Mouse (Mus musculus): ENCODE results near the gene Rhoj. TPM values are rescaled to one million over a fixed set of nuclear protein-coding genes. Genes with fewer than 3 reads are reported as not detected.
A peak's percentile ranks its signal among the peaks of the same experiment; 100 is the strongest.
"Not testable (repeated sequence)": the region's sequence is repeated elsewhere in the genome, so short reads cannot be mapped to it uniquely, and the experiment has no call there.

The Rhoj gene
- total RNA-seq, 2 experiments from 2014 or later = 28.3 to 37.8 TPM

- intact Hi-C loops (cut with DNase I) = no loop called here
These were observed 40.4 kb downstream of the Rhoj start for GRCm38 (mm10) chr12:75348551-75348950.

GRCm38 (mm10) chr12:75349537-75349936 lies 41.4 kb downstream of the Rhoj start:
- DNase-seq; intact Hi-C loops (cut with DNase I): not testable (repeated sequence)

More at GRCm38 (mm10) chr12:75348551-75348950, 40.4 kb downstream of the Rhoj start:
- no peak for DNase-seq

- intact Hi-C loops (cut with DNase I) = no loop called here
- DNase-seq = no peak
These were observed 42.6 kb downstream of the Rhoj start for GRCm38 (mm10) chr12:75350750-75351149.

- intact Hi-C loops (cut with DNase I) = no loop called here
- peak in 1 of 2 experiments; percentile 32 for DNase-seq
These were observed 43.7 kb downstream of the Rhoj start for GRCm38 (mm10) chr12:75351846-75352245.

- peak; percentile 64 for DNase-seq
- intact Hi-C loops (cut with DNase I) = no loop called here
These were observed 44.3 kb downstream of the Rhoj start for GRCm38 (mm10) chr12:75352410-75352809.

GRCm38 (mm10) chr12:75354354-75354753 lies 46.2 kb downstream of the Rhoj start:
- intact Hi-C loops (cut with DNase I) = no loop called here
- DNase-seq = no peak

GRCm38 (mm10) chr12:75357781-75358180 lies 49.7 kb downstream of the Rhoj start:
- intact Hi-C loops (cut with DNase I) = loop anchor here (2.0 kb wide), 1 partner anchor 49 kb away; the partner anchor contains the start of gene Rhoj
- no peak for DNase-seq

GRCm38 (mm10) chr12:75358714-75359113 lies 50.6 kb downstream of the Rhoj start:
- peak; percentile 67 to 76 for DNase-seq
- intact Hi-C loops (cut with DNase I) = loop anchor here (2.0 kb wide), 1 partner anchor 50 kb away; the partner anchor contains the start of gene Rhoj

GRCm38 (mm10) chr12:75359500-75359899 lies 51.4 kb downstream of the Rhoj start:
- intact Hi-C loops (cut with DNase I) = loop anchor here (2.0 kb wide), 1 partner anchor 51 kb away; the partner anchor contains the start of gene Rhoj
- no peak for DNase-seq

- DNase-seq = peak in 1 of 2 experiments; percentile 23
- intact Hi-C loops (cut with DNase I) = loop anchor here (2.0 kb wide), 1 partner anchor 51 kb away; the partner anchor contains the start of gene Rhoj
These were observed 51.9 kb downstream of the Rhoj start for GRCm38 (mm10) chr12:75359921-75360482.

- no peak for DNase-seq
- intact Hi-C loops (cut with DNase I) = no loop called here
These were observed 54.3 kb downstream of the Rhoj start for GRCm38 (mm10) chr12:75362456-75362855.

GRCm38 (mm10) chr12:75364416-75364815 lies 56.3 kb downstream of the Rhoj start:
- intact Hi-C loops (cut with DNase I) = no loop called here
- DNase-seq = no peak

- intact Hi-C loops (cut with DNase I) = no loop called here
- DNase-seq = peak in 1 of 2 experiments; percentile 4
These were observed 57.6 kb downstream of the Rhoj start for GRCm38 (mm10) chr12:75365621-75366124.

- intact Hi-C loops (cut with DNase I) = no loop called here
- DNase-seq = no peak
These were observed 59.2 kb downstream of the Rhoj start for GRCm38 (mm10) chr12:75367371-75367770.

GRCm38 (mm10) chr12:75368527-75368926 lies 60.4 kb downstream of the Rhoj start:
- DNase-seq = peak; percentile 57 to 69
- intact Hi-C loops (cut with DNase I) = loop anchor here (2.0 kb wide), 1 partner anchor 84 kb away; no protein-coding TSS in a partner anchor

- intact Hi-C loops (cut with DNase I) = loop anchor here (2.0 kb wide), 1 partner anchor 85 kb away; no protein-coding TSS in a partner anchor
- DNase-seq = peak in 1 of 2 experiments; percentile 61
These were observed 61.3 kb downstream of the Rhoj start for GRCm38 (mm10) chr12:75369418-75369851.

GRCm38 (mm10) chr12:75374437-75374836 lies 66.3 kb downstream of the Rhoj start:
- DNase-seq = no peak
- intact Hi-C loops (cut with DNase I) = no loop called here

- intact Hi-C loops (cut with DNase I) = no loop called here
- no peak for DNase-seq
These were observed 66.9 kb downstream of the Rhoj start for GRCm38 (mm10) chr12:75375060-75375459.

- intact Hi-C loops (cut with DNase I) = no loop called here
- no peak for DNase-seq
These were observed 68.0 kb downstream of the Rhoj start for GRCm38 (mm10) chr12:75376126-75376525.

- DNase-seq = no peak
- intact Hi-C loops (cut with DNase I) = loop anchor here (5.0 kb wide), 3 partner anchors 79 to 1054 kb away; partner anchors contain the start of gene Rhoj
These were observed 78.6 kb downstream of the Rhoj start for GRCm38 (mm10) chr12:75386731-75387130.

- DNase-seq = peak in 1 of 2 experiments; percentile 36
- intact Hi-C loops (cut with DNase I) = loop anchor here (5.0 kb wide), 3 partner anchors 80 to 1055 kb away; partner anchors contain the start of gene Rhoj
These were observed 79.0 kb downstream of the Rhoj start for GRCm38 (mm10) chr12:75387156-75387555.

GRCm38 (mm10) chr12:75387846-75388245 lies 79.7 kb downstream of the Rhoj start:
- intact Hi-C loops (cut with DNase I) = loop anchor here (5.0 kb wide), 3 partner anchors 81 to 1056 kb away; partner anchors contain the start of gene Rhoj
- DNase-seq = peak; percentile 16 to 37
